In the genomic region with DNA sequence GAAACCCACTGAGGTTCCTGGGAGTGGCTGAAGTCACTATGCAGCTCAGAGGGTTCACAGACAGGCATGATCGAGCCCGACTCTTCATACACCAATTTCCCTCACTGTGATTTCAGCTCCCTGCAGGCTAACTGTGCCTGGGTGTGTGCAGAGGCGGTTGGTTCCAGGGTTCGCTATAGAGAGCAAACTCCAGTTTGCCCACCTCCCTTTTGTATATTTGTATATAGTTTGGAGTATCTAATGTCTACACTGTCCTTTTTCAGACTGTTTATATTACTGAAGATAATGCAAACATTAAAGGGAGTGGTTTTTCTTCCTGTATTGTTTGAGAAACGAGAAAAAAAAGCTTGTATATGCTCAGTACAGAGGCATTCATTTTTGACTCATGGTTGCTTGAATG, we compare ENCODE assay signal across 14 mouse cellular contexts.
"Had no signal": no experiment of that assay in that cellular context is flagged by ENCODE, and none has a peak within 500 bp of the region (broad histone marks: within the 10 kb centered on the region; RNA-seq: fewer than 3 reads in every experiment).

No protein-coding gene starts in this region.

- H3K4me3 ChIP-seq: limb, embryonic 12.5 days; limb, embryonic 15.5 days had no signal

- DNase-seq: kidney, adult 18-20 months; kidney, adult 9 months; kidney, postnatal 14 days; kidney, postnatal 4 days; left cerebral cortex, postnatal 4 days; lung, adult 18-20 months; lung, postnatal 10 days; lung, postnatal 4 days; midbrain, embryonic 14.5 days; thymus, postnatal 25 days had no signal

- H3K9ac ChIP-seq: limb, embryonic 12.5 days; limb, embryonic 15.5 days; liver, embryonic 14.5 days had no signal

- H3K4me1 ChIP-seq: limb, embryonic 15.5 days had no signal

- H3K4me2 ChIP-seq: limb, embryonic 12.5 days; limb, embryonic 15.5 days; midbrain, embryonic 11.5 days had no signal

- H3K9me3 ChIP-seq: limb, embryonic 12.5 days; limb, embryonic 15.5 days had no signal

- H3K27me3 ChIP-seq: limb, embryonic 12.5 days; limb, embryonic 15.5 days had no signal

- H3K27ac ChIP-seq: limb, embryonic 12.5 days; limb, embryonic 15.5 days; liver, embryonic 14.5 days had no signal
